Mouse (Mus musculus): ENCODE measurements around the gene Ace3. TPM values are rescaled to one million over a fixed set of nuclear protein-coding genes. Genes with fewer than 3 reads are reported as not detected.
A peak's percentile ranks its signal among the peaks of the same experiment; 100 is the strongest.
"Not testable (repeated sequence)": the region's sequence is repeated elsewhere in the genome, so short reads cannot be mapped to it uniquely, and the experiment has no call there.

Gene Ace3
- polyA plus RNA-seq, 1 experiment from 2014 or later = not detected

- H3K9me3 ChIP-seq (replicated peaks) = no peaks in the 10 kb centered on the region
- WGBS = under 1% methylated on average over 50 of the region's 50 CpGs
- H3K4me3 ChIP-seq (replicated peaks) = peak overlapping the region; percentile 53
- peaks cover 23% of the 10 kb centered on the region for H3K4me1 ChIP-seq
- peak; percentile 83 for ATAC-seq (ENCODE audit: low FRiP score)
- H3K36me3 ChIP-seq = no peaks in the 10 kb centered on the region
- H3K27ac ChIP-seq (replicated peaks) = peak overlapping the region; percentile 78
- H3K9ac ChIP-seq (replicated peaks) = peak overlapping the region; percentile 71
- peaks cover 3% of the 10 kb centered on the region; the same call in 1 of the 2 replicates for H3K27me3 ChIP-seq (replicated peaks)
- H3K4me2 ChIP-seq = peak overlapping the region; percentile 77
Observed at GRCm38 (mm10) chr11:106020051-106020763, 25.7 kb downstream of the Ace3 start.

- H3K4me1 ChIP-seq = peaks cover 9% of the 10 kb centered on the region
- 0 out of 2 replicates have a peak, but pooled peaks cover 3% of the 10 kb centered on the region for H3K27me3 ChIP-seq (replicated peaks)
- H3K36me3 ChIP-seq = no peaks in the 10 kb centered on the region
- ATAC-seq (ENCODE audit: low FRiP score) = no peak
- no peak overlapping the region for H3K9ac ChIP-seq (replicated peaks)
- 86% methylated on average over 3 of the region's 3 CpGs for WGBS
- no peak overlapping the region for H3K4me3 ChIP-seq (replicated peaks)
- H3K27ac ChIP-seq (replicated peaks) = no peak overlapping the region
- no peaks in the 10 kb centered on the region for H3K9me3 ChIP-seq (replicated peaks)
- H3K4me2 ChIP-seq = no peak overlapping the region
Observed at GRCm38 (mm10) chr11:106025774-106026173, 31.3 kb downstream of the Ace3 start.

GRCm38 (mm10) chr11:106026465-106027151 lies 32.1 kb downstream of the Ace3 start:
- Histone ChIP-seq H3K4me3 (replicated peaks) (no peak overlapping the region), H3K4me2 (no peak overlapping the region), H3K27ac (replicated peaks) (no peak overlapping the region), H3K9ac (replicated peaks) (no peak overlapping the region), H3K9me3 (replicated peaks) (no peaks in the 10 kb centered on the region), H3K36me3 (no peaks in the 10 kb centered on the region), H3K27me3 (replicated peaks) (0 out of 2 replicates have a peak, but pooled peaks cover 3% of the 10 kb centered on the region), H3K4me1 (peaks cover under 1% of the 10 kb centered on the region; the same call in 1 of the 2 replicates)
- WGBS = 39% methylated on average over 11 of the region's 11 CpGs
- no peak for ATAC-seq (ENCODE audit: low FRiP score)

DNA sequence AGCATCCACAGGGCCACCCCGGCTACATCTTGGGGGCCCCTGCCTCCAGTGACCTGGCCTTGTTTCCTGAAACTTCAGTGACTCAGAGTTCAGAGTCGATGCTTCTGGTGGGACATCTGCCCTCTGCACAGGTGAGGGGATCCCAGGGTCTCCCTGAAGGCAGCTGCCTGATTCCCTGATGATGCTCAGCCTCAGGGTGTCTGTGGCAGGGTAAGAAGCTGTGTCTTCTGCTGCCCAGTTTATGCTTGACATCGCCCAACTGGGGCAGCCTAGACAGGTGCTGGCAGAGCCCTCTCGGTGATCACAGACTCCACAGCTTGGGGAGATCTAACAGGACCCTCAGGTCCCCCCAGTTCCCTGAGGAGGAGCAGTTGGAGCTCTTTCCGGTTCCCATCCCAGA lies 33.1 kb downstream of the Ace3 start:
- Histone ChIP-seq H3K27me3 (replicated peaks) (no peaks in the 10 kb centered on the region), H3K27ac (replicated peaks) (no peak overlapping the region), H3K9me3 (replicated peaks) (no peaks in the 10 kb centered on the region), H3K36me3 (no peaks in the 10 kb centered on the region), H3K4me2 (no peak overlapping the region), H3K4me3 (replicated peaks) (no peak overlapping the region), H3K9ac (replicated peaks) (no peak overlapping the region), H3K4me1 (no peaks in the 10 kb centered on the region; the same call in 1 of the 2 replicates)
- 93% methylated on average over 5 of the region's 5 CpGs for WGBS
- ATAC-seq (ENCODE audit: low FRiP score) = 0 out of 2 replicates have a peak, but pooled peaks have one; percentile 14

- Histone ChIP-seq H3K27ac (replicated peaks) (peak overlapping the region; percentile 79), H3K4me1 (peaks cover 12% of the 10 kb centered on the region), H3K4me2 (peak overlapping the region; percentile 34), H3K4me3 (replicated peaks) (peak overlapping the region; percentile 36)
- H3K36me3 ChIP-seq; ATAC-seq (ENCODE audit: low FRiP score); H3K9me3 ChIP-seq (replicated peaks); H3K27me3 ChIP-seq (replicated peaks); H3K9ac ChIP-seq (replicated peaks): not testable (repeated sequence)
- WGBS = 75% methylated on average over 3 of the region's 25 CpGs
Observed at GRCm38 (mm10) chr11:106032074-106032473, 37.6 kb downstream of the Ace3 start.

GRCm38 (mm10) chr11:106033491-106033919 lies 39.0 kb downstream of the Ace3 start:
- no peaks in the 10 kb centered on the region for H3K27me3 ChIP-seq (replicated peaks)
- H3K4me3 ChIP-seq (replicated peaks) = 0 out of 2 replicates have a peak overlapping the region, but pooled peaks have one; percentile 3
- peak overlapping the region; percentile 14; the same call in 1 of the 2 replicates for H3K9ac ChIP-seq (replicated peaks)
- WGBS = 48% methylated on average over 11 of the region's 11 CpGs
- H3K36me3 ChIP-seq = no peaks in the 10 kb centered on the region
- H3K27ac ChIP-seq (replicated peaks) = peak overlapping the region; percentile 56
- ATAC-seq (ENCODE audit: low FRiP score) = no peak
- H3K9me3 ChIP-seq (replicated peaks) = no peaks in the 10 kb centered on the region
- peaks cover 23% of the 10 kb centered on the region for H3K4me1 ChIP-seq
- H3K4me2 ChIP-seq = peak overlapping the region; percentile 41

DNA sequence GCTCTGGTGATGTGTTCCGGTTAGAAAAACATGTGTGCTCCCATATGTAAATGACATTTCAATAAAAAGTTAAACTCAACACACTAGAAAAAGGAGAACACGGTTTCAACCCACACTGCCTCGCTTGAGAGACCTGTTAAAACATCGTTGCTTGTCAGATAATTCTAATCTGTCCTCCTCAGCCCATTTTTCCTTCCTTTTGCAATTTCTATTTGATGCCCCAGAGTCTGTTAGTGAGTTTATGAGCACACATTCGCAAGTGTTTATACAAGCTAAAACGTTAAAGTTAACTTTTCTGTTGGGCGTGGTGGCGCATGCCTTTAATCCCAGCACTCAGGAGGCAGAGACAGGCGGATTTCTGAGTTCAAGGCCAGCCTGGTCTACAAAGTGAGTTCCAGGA lies 40.5 kb downstream of the Ace3 start:
- Histone ChIP-seq H3K4me1 (peaks cover 36% of the 10 kb centered on the region), H3K4me3 (replicated peaks) (no peak overlapping the region), H3K36me3 (no peaks in the 10 kb centered on the region), H3K9me3 (replicated peaks) (no peaks in the 10 kb centered on the region), H3K27ac (replicated peaks) (no peak overlapping the region), H3K4me2 (no peak overlapping the region), H3K9ac (replicated peaks) (no peak overlapping the region), H3K27me3 (replicated peaks) (no peaks in the 10 kb centered on the region)
- whole genome bisulfite sequencing = 90% methylated on average over 9 of the region's 9 CpGs
- ATAC-seq (ENCODE audit: low FRiP score) = no peak

GRCm38 (mm10) chr11:106036548-106037417 lies 42.3 kb downstream of the Ace3 start, which contains the start of gene Dcaf7:
TSS of gene Dcaf7 (plus strand) at chr11:106036872.
- no peaks in the 10 kb centered on the region for H3K27me3 ChIP-seq (replicated peaks)
- WGBS = under 1% methylated on average over 66 of the region's 66 CpGs
- peak within 1 kb of the TSS; percentile 97 for H3K4me3 ChIP-seq (replicated peaks)
- no peaks in the 10 kb centered on the region for H3K9me3 ChIP-seq (replicated peaks)
- H3K36me3 ChIP-seq = no peaks in the 10 kb centered on the region
- H3K27ac ChIP-seq (replicated peaks) = peak within 1 kb of the TSS; percentile 95
- H3K4me1 ChIP-seq = peaks cover 43% of the 10 kb centered on the region
- H3K4me2 ChIP-seq = peak within 1 kb of the TSS; percentile 77
- peak within 1 kb of the TSS; percentile 96 for H3K9ac ChIP-seq (replicated peaks)
- ATAC-seq (ENCODE audit: low FRiP score) = peak; percentile 97

- Histone ChIP-seq H3K36me3 (no peaks in the 10 kb centered on the region), H3K27me3 (replicated peaks) (no peaks in the 10 kb centered on the region), H3K9ac (replicated peaks) (peak overlapping the region; percentile 96), H3K4me3 (replicated peaks) (peak overlapping the region; percentile 97), H3K9me3 (replicated peaks) (no peaks in the 10 kb centered on the region), H3K27ac (replicated peaks) (peak overlapping the region; percentile 95), H3K4me2 (peak overlapping the region; percentile 77), H3K4me1 (peaks cover 43% of the 10 kb centered on the region)
- 0% methylated on average over 13 of the region's 13 CpGs for WGBS
- ATAC-seq (ENCODE audit: low FRiP score) = peak; percentile 61
Observed at GRCm38 (mm10) chr11:106037418-106037751, 42.9 kb downstream of the Ace3 start.

DNA sequence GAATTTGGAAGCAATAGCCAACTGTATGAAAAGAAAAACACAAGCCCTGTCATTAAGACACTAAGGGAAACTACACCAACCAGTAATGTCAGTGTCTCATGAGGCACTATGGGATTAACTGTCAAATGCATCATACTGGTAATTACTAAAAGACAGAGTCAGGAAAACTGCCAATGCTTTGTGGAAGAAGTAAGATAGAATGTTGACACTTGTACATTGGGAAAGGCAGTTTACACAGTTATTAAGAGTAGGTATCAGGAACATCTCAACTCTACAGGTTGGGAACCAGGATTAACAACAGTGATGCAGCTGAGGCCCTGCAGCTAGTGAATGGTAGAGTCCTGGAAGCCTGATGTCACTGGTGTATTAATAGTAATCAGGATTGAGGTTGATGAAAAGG lies 49.9 kb downstream of the Ace3 start:
- no peak overlapping the region for H3K27ac ChIP-seq (replicated peaks)
- H3K4me2 ChIP-seq = no peak overlapping the region
- peaks cover 23% of the 10 kb centered on the region for H3K36me3 ChIP-seq
- no peaks in the 10 kb centered on the region for H3K27me3 ChIP-seq (replicated peaks)
- peaks cover 11% of the 10 kb centered on the region for H3K4me1 ChIP-seq
- no peak overlapping the region for H3K9ac ChIP-seq (replicated peaks)
- no peak for ATAC-seq (ENCODE audit: low FRiP score)
- H3K4me3 ChIP-seq (replicated peaks) = no peak overlapping the region
- H3K9me3 ChIP-seq (replicated peaks) = no peaks in the 10 kb centered on the region

GRCm38 (mm10) chr11:106045256-106045655 lies 50.8 kb downstream of the Ace3 start:
- no peak overlapping the region for H3K4me3 ChIP-seq (replicated peaks)

More at GRCm38 (mm10) chr11:106045256-106045655, 50.8 kb downstream of the Ace3 start:
- no peaks in the 10 kb centered on the region for H3K27me3 ChIP-seq (replicated peaks)
- H3K4me2 ChIP-seq = no peak overlapping the region
- H3K9ac ChIP-seq (replicated peaks) = no peak overlapping the region
- no peaks in the 10 kb centered on the region for H3K9me3 ChIP-seq (replicated peaks)
- H3K36me3 ChIP-seq = peaks cover 28% of the 10 kb centered on the region
- peaks cover 5% of the 10 kb centered on the region; the same call in 1 of the 2 replicates for H3K4me1 ChIP-seq
- no peak overlapping the region for H3K27ac ChIP-seq (replicated peaks)
- ATAC-seq (ENCODE audit: low FRiP score) = no peak
- WGBS = 94% methylated on average over 1 of the region's 1 CpGs
